Mouse (Mus musculus) C2C12 (cell line): ENCODE measurements around the gene Tpgs1.

Experiments
- CEBPB ChIP-seq: IDR thresholded peaks from one replicate; pipeline ENCODE4 v1.6.1; 2011; ENCODE audit warnings: low read depth, mild to moderate bottlenecking, control low read depth, moderate library complexity
- CTCF ChIP-seq: IDR thresholded peaks from one replicate; pipeline ENCODE4 v1.5.1; 2011; ENCODE audit not compliant: control insufficient read depth, insufficient read depth, insufficient read length

GRCm38 (mm10) chr10:79623950-79624349 lies 45.2 kb upstream of the Tpgs1 start:
- TF ChIP-seq CTCF (no peak), CEBPB (no peak)
